Mouse (Mus musculus) brain, embryonic 14.5 days (tissue): ENCODE measurements around the gene H2afv.

ENCODE experiments used
- CTCF ChIP-seq: fragments of 200-500 bp; IDR thresholded peaks from 2 replicates; pipeline ENCODE4 v1.5.1; 2012; ENCODE audit warnings: inconsistent platforms, mild to moderate bottlenecking, moderate library complexity, borderline replicate concordance; ENCODE audit not compliant: insufficient read depth, insufficient read length; ENCODE audit errors: extremely low read depth
- POLR2A ChIP-seq: fragments of 200-500 bp; IDR thresholded peaks from 2 replicates; pipeline ENCODE4 v1.6.1; 2012; ENCODE audit warnings: mild to moderate bottlenecking, inconsistent platforms, borderline replicate concordance; ENCODE audit not compliant: poor library complexity, insufficient read depth, insufficient read length, severe bottlenecking; ENCODE audit errors: extremely low read depth

- TF ChIP-seq POLR2A (no peak), CTCF (no peak)
Observed at GRCm38 (mm10) chr11:6487496-6487895, 43.3 kb upstream of the H2afv start.
